Mouse (Mus musculus) brain, adult 2 months (tissue): ENCODE results near the gene Sprr2a2.
"Not testable (repeated sequence)": the region's sequence is repeated elsewhere in the genome, so short reads cannot be mapped to it uniquely, and the experiment has no call there.

Experiments
- DNase-seq: peaks from one replicate; pipeline ENCODE4 v3.0.0; 2011; ENCODE audit warnings: low read depth, low spot score

Gene Sprr2a2

GRCm38 (mm10) chr3:92215569-92215968 lies at the start of gene Sprr2a2, which contains the start of gene Sprr2a1:
Gene Sprr2a2 (plus strand): TSS chr3:92215920.
Gene Sprr2a1 (plus strand): TSS chr3:92215799.
- not testable (repeated sequence) for DNase-seq

DNA sequence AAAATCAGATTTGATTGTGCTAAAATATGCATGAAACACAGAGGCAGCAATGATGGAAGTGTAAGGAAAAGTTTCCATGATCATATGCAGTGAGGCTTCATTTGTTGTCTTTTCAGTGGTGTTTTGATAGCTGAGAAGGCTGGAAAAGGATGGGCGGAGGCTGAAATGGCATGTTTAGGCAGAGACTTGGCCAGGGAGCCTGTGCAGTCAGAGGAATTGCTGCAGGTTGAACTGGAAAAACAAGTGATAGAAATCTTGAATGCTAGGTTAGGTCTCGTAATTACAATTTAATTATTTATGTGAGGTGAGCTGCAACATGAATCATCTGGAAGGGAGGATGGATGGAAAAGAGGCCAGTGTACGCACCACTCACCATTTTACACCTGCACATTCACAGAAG lies 45.9 kb upstream of the Sprr2a2 start:
- DNase-seq = no peak

GRCm38 (mm10) chr3:92176880-92177279 lies 38.8 kb upstream of the Sprr2a2 start:
- DNase-seq = no peak

GRCm38 (mm10) chr3:92195512-92196200 lies 20.1 kb upstream of the Sprr2a2 start:
- no peak for DNase-seq

GRCm38 (mm10) chr3:92211133-92211925 lies 4.4 kb upstream of the Sprr2a2 start:
- not testable (repeated sequence) for DNase-seq

- DNase-seq = not testable (repeated sequence)
Observed at GRCm38 (mm10) chr3:92212059-92212458, 3.7 kb upstream of the Sprr2a2 start.

GRCm38 (mm10) chr3:92213651-92214050 lies 2.1 kb upstream of the Sprr2a2 start:
- not testable (repeated sequence) for DNase-seq

GRCm38 (mm10) chr3:92219031-92219430 lies 3.3 kb downstream of the Sprr2a2 start:
- not testable (repeated sequence) for DNase-seq

DNA sequence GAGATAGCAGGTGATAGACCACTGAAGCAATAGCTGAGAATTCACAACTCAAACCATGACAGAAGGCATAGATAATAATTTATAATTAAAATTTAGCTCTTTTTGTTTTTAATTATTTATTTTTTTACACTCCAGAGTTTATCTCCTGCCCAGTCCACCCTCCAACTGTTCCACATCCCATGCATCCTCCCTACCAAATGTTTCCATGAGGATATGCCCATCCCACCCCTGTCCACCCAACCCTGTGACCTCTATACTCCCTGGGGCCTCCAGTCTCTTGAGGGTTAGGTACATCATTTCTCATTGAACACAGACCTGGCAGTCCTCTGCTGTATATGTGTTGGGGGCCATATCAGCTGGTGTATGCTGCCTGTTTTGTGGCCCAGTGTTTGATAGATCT lies 8.0 kb downstream of the Sprr2a2 start:
- DNase-seq = not testable (repeated sequence)

DNA sequence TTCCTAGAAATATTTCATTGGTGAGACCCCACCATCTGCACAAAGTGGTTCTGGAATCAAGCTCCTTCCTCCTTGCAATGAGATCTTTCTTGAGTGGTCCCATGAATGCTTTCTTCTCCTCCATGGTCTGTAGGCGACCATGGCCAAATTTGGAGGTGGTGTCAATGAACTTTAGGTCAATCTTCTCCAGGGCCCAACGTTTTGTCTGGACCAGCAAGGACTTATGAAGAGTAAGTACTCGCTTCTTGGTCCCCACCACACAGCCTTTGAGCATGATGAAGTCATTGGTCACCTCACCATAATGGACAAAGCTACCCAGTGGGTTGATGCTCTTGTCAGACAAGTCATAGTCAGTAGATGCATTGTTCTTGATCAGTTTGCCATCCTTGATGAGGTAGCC lies 11.7 kb downstream of the Sprr2a2 start:
- not testable (repeated sequence) for DNase-seq

GRCm38 (mm10) chr3:92236463-92237189 lies 20.9 kb downstream of the Sprr2a2 start:
- DNase-seq = not testable (repeated sequence)

DNA sequence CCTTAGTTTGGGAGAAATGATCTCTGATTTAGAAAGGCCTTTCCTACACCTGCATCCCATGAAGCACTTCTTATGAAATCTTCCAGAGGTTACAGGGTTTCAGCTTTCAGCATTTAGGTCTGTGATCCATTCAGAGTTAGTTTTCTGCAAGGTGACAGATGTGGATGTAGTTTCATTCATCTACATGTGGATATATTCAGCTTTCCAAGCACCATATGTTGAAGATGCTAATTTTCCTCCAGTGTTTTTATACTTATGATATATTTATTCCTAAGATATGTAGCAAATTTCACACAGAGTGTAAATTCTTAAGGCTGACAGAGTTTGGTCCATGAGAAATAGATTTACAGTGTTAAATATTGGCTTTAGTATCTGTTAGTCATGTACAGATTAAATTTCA lies 23.0 kb downstream of the Sprr2a2 start:
- not testable (repeated sequence) for DNase-seq

DNA sequence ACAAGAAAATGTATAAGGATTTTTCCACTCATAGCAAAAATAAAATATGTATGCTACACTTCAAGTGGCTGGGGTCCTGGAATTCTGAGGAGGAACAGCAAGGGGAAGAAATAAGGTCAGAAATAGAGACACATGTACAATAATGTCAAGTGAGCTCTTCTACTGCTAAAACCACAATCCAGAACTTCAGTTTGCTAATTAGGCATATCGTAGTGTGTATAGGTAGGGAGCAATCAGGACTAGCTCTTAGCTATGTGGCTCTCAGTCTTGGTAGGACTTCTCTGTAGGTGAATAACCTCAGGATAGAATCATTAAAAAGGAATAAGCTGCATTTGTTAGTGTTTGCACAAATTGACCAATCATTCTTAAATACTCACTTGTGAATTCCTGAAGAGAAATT lies 23.5 kb downstream of the Sprr2a2 start:
- DNase-seq = not testable (repeated sequence)

GRCm38 (mm10) chr3:92244833-92245232 lies 29.1 kb downstream of the Sprr2a2 start:
- DNase-seq = not testable (repeated sequence)

- not testable (repeated sequence) for DNase-seq
Observed at GRCm38 (mm10) chr3:92246245-92246644, 30.5 kb downstream of the Sprr2a2 start.

DNA sequence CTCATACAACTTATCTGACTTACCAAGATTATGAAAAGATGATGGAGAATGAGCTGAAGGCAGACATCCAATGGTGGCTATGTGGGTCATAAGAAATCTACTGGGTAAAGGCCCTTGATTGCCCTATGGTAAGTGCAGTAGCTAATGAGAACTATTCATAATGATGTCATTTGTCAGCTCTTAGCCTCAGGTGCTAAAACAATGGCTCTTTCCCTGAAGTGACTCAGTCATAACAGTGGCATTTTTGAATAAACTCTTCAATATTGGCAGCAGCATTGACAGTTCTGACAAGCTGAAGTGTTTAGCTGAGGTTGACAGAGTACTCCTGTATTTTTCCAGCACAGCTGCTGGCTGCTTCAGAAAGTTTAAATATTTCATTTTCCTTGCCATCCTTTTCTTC lies 32.8 kb downstream of the Sprr2a2 start:
- not testable (repeated sequence) for DNase-seq

GRCm38 (mm10) chr3:92250450-92250849 lies 34.7 kb downstream of the Sprr2a2 start:
- not testable (repeated sequence) for DNase-seq

DNA sequence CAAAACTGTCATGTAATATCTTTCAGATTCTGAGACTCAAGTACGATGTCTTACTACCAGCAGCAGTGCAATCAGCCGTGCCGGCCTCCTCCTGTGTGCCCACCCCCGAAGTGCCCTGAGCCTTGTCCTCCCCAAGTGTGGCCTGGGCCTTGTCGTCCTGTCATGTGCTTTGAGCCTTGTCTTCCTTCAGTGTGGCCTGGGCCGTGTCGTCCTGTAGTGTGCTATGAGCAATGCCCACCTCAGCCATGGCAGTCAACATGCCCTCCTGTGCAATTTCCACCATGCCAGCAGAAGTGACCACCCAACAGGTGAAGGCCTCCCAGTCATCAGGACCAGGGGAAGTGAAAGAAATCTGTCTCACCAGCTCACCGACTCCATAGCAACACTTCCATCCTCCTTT lies 38.1 kb downstream of the Sprr2a2 start:
- not testable (repeated sequence) for DNase-seq

DNA sequence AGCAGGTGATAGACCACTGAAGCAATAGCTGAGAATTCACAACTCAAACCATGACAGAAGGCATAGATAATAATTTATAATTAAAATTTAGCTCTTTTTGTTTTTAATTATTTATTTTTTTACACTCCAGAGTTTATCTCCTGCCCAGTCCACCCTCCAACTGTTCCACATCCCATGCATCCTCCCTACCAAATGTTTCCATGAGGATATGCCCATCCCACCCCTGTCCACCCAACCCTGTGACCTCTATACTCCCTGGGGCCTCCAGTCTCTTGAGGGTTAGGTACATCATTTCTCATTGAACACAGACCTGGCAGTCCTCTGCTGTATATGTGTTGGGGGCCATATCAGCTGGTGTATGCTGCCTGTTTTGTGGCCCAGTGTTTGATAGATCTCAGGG lies 42.8 kb downstream of the Sprr2a2 start:
- DNase-seq = not testable (repeated sequence)

- DNase-seq = not testable (repeated sequence)
Observed at GRCm38 (mm10) chr3:92263462-92263861, 47.7 kb downstream of the Sprr2a2 start.

GRCm38 (mm10) chr3:92271414-92271985 lies 55.8 kb downstream of the Sprr2a2 start:
- not testable (repeated sequence) for DNase-seq

DNA sequence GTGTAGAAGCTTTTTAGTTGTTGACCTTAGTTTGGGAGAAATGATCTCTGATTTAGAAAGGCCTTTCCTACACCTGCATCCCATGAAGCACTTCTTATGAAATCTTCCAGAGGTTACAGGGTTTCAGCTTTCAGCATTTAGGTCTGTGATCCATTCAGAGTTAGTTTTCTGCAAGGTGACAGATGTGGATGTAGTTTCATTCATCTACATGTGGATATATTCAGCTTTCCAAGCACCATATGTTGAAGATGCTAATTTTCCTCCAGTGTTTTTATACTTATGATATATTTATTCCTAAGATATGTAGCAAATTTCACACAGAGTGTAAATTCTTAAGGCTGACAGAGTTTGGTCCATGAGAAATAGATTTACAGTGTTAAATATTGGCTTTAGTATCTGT lies 57.8 kb downstream of the Sprr2a2 start:
- not testable (repeated sequence) for DNase-seq
